Comparison of ENCODE assay signal across 9 mouse cellular contexts in the genomic region with DNA sequence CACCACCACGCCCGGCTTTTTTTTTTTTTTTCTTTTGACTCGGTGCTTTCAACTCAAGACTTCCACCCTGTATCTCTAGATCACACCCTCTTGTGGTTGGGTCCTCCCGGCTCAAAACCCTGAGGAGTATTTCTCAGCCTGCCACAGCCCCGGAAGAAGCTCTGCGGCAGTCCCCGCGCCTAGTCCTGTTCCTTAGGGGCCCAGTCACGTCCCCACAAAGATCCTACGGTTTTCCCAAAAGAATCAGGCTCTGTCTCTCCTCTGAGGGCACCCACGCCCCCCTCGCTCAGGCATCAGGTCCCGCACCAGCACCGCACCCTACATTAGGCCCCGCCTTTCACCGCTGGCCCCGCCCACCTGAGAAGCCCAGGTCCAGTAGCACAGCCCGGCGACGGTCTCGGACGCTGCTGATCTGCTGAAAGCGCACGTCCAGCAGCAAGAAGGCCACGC. TPM values are rescaled to one million over a fixed set of nuclear protein-coding genes. Genes with fewer than 3 reads are reported as not detected.
DNase-seq lines count a peak whose midpoint lies in the region; ATAC-seq and TF ChIP-seq lines count a peak whose summit lies in the region.
"Had no signal": no experiment of that assay in that cellular context is flagged by ENCODE, and none has a peak within 500 bp of the region (broad histone marks: within the 10 kb centered on the region; RNA-seq: fewer than 3 reads in every experiment).

No protein-coding gene starts in this region.

- peak overlapping the region; percentile 47 for H3K4me2 ChIP-seq in embryonic facial prominence, embryonic 12.5 days (replicated peaks)
- peak overlapping the region; percentile 45 for H3K4me2 ChIP-seq in limb, embryonic 14.5 days (replicated peaks; ENCODE audit: low read depth, low read length, severe bottlenecking)
- H3K4me2 ChIP-seq in midbrain, embryonic 14.5 days (ENCODE audit: low read length): peak overlapping the region; percentile 75

- no peaks in the 10 kb centered on the region for H3K9me3 ChIP-seq in embryonic facial prominence, embryonic 12.5 days
- no peaks in the 10 kb centered on the region for H3K9me3 ChIP-seq in limb, embryonic 14.5 days (ENCODE audit: control insufficient read depth, low read length)
- H3K9me3 ChIP-seq in midbrain, embryonic 14.5 days (ENCODE audit: control insufficient read depth, low read length): no peaks in the 10 kb centered on the region

- TF ChIP-seq POLR2A in limb, embryonic 14.5 days (IDR thresholded peaks at IDR 0.05; ENCODE audit: borderline replicate concordance, extremely low read depth, insufficient read depth, insufficient read length): no peak

- WGBS in embryonic facial prominence, embryonic 12.5 days: 2% methylated on average over 25 of the region's 25 CpGs
- 3% methylated on average over 25 of the region's 25 CpGs for WGBS in limb, embryonic 14.5 days
- 1% methylated on average over 25 of the region's 25 CpGs for WGBS in midbrain, embryonic 14.5 days

- H3K27me3 ChIP-seq in embryonic facial prominence, embryonic 12.5 days: peaks cover 49% of the 10 kb centered on the region
- H3K27me3 ChIP-seq in limb, embryonic 14.5 days (ENCODE audit: control insufficient read depth, insufficient read depth, low read length): peaks cover 38% of the 10 kb centered on the region
- H3K27me3 ChIP-seq in midbrain, embryonic 14.5 days (ENCODE audit: control insufficient read depth, insufficient read depth, low read length): peaks cover 24% of the 10 kb centered on the region; the same call in 1 of the 2 replicates

- peaks cover 10% of the 10 kb centered on the region; the same call in 1 of the 2 replicates for H3K4me1 ChIP-seq in embryonic facial prominence, embryonic 12.5 days
- peaks cover 8% of the 10 kb centered on the region for H3K4me1 ChIP-seq in limb, embryonic 14.5 days (ENCODE audit: control insufficient read depth, insufficient read depth, low read length)
- peaks cover 29% of the 10 kb centered on the region for H3K4me1 ChIP-seq in midbrain, embryonic 14.5 days (ENCODE audit: control insufficient read depth, insufficient read depth, low read length)

- peaks cover 7% of the 10 kb centered on the region; the same call in 1 of the 2 replicates for H3K36me3 ChIP-seq in embryonic facial prominence, embryonic 12.5 days
- H3K36me3 ChIP-seq in limb, embryonic 14.5 days (ENCODE audit: control insufficient read depth, insufficient read depth, low read length): peaks cover 5% of the 10 kb centered on the region
- H3K36me3 ChIP-seq in midbrain, embryonic 14.5 days (ENCODE audit: control insufficient read depth, insufficient read depth, low read length): peaks cover 2% of the 10 kb centered on the region

- H3K4me3 ChIP-seq in embryonic facial prominence, embryonic 12.5 days: peak overlapping the region; percentile 32
- peak overlapping the region; percentile 25 for H3K4me3 ChIP-seq in limb, embryonic 14.5 days (replicated peaks; ENCODE audit: low read length)
- peak overlapping the region; percentile 28 for H3K4me3 ChIP-seq in midbrain, embryonic 14.5 days (replicated peaks; ENCODE audit: low read depth, low read length)

- peak; percentile 52 for DNase-seq in urinary bladder, postnatal 25 days (ENCODE audit: low spot score)
- no peak for DNase-seq in urinary bladder, postnatal 4 days (ENCODE audit: low spot score in 2 of 2)
- DNase-seq in heart, postnatal 4 days: peak; percentile 45
- no peak for DNase-seq in limb, embryonic 14.5 days (ENCODE audit: low spot score)
- DNase-seq in midbrain, embryonic 14.5 days: peak; percentile 45
- peak; percentile 82 for DNase-seq in testis, postnatal 10 days (ENCODE audit: low spot score)
- no peak for DNase-seq in urinary bladder, adult 2 months (ENCODE audit: low spot score)

- H3K9ac ChIP-seq in embryonic facial prominence, embryonic 12.5 days: no peak overlapping the region
- H3K9ac ChIP-seq in limb, embryonic 14.5 days (ENCODE audit: low read depth, low read length, severe bottlenecking): peak overlapping the region; percentile 47
- H3K9ac ChIP-seq in midbrain, embryonic 14.5 days (replicated peaks; ENCODE audit: low read length): peak overlapping the region; percentile 31; the same call in 1 of the 2 replicates

- H3K27ac ChIP-seq in embryonic facial prominence, embryonic 12.5 days: no peak overlapping the region
- H3K27ac ChIP-seq in limb, embryonic 14.5 days (replicated peaks; ENCODE audit: low read depth, low read length): no peak overlapping the region
- H3K27ac ChIP-seq in midbrain, embryonic 14.5 days (replicated peaks; ENCODE audit: low read depth, low read length): no peak overlapping the region

- ATAC-seq in embryonic facial prominence, embryonic 12.5 days (ENCODE audit: insufficient number of reproducible peaks, insufficient read depth, low FRiP score, low TSS enrichment): no peak
- ATAC-seq in limb, embryonic 14.5 days (ENCODE audit: low FRiP score, low read depth): no peak
- no peak for ATAC-seq in midbrain, embryonic 14.5 days (ENCODE audit: low FRiP score, low TSS enrichment)

RNA-seq across cellular contexts. Expression of a gene that starts 2.6 kb away (rescaled TPM):
- 8.4 and 10.5 TPM in 2 replicates for polyA plus RNA-seq in embryonic facial prominence, embryonic 12.5 days (2016; fragmentation: Nextera tagmentation; extraction: Ambion mirVana)
- total RNA-seq in heart, postnatal 4 days (2021): under 1 TPM; 0.14 to 0.27 TPM
- polyA plus RNA-seq in limb, embryonic 14.5 days (2012; rRNA removed): 2.6 and 3.0 TPM in 2 replicates
- polyA plus RNA-seq in limb, embryonic 14.5 days (2014; fragmentation: Nextera tagmentation; extraction: Ambion mirVana): 3.1 and 4.9 TPM in 2 replicates
- polyA plus RNA-seq in midbrain, embryonic 14.5 days (2014; fragmentation: Nextera tagmentation; extraction: Ambion mirVana): 147 and 169 TPM in 2 replicates
- polyA plus RNA-seq in urinary bladder, adult 2 months (2012; rRNA removed): 0.58 and 0.62 TPM in 2 replicates
- total RNA-seq: gastrocnemius, postnatal 36 days had no signal

RNA-seq across cellular contexts. Expression of a gene that starts 8.8 kb away (rescaled TPM):
- 47.9 and 48.0 TPM in 2 replicates for polyA plus RNA-seq in embryonic facial prominence, embryonic 12.5 days (2016; fragmentation: Nextera tagmentation; extraction: Ambion mirVana)
- total RNA-seq in heart, postnatal 4 days (2021): 10 to 100 TPM; 23.3 to 25.6 TPM
- polyA plus RNA-seq in limb, embryonic 14.5 days (2012; rRNA removed): 27.3 and 34.2 TPM in 2 replicates
- polyA plus RNA-seq in limb, embryonic 14.5 days (2014; fragmentation: Nextera tagmentation; extraction: Ambion mirVana): 38.6 and 39.5 TPM in 2 replicates
- polyA plus RNA-seq in midbrain, embryonic 14.5 days (2014; fragmentation: Nextera tagmentation; extraction: Ambion mirVana): 35.9 and 38.3 TPM in 2 replicates
- polyA plus RNA-seq in urinary bladder, adult 2 months (2012; rRNA removed): 21.0 and 23.7 TPM in 2 replicates

RNA-seq across cellular contexts. Expression of a gene that starts 8.9 kb away (rescaled TPM):
- polyA plus RNA-seq in embryonic facial prominence, embryonic 12.5 days (2016; fragmentation: Nextera tagmentation; extraction: Ambion mirVana): 3.0 and 5.5 TPM in 2 replicates
- 1 to 10 TPM; 1.9 to 2.1 TPM for total RNA-seq in heart, postnatal 4 days (2021)
- 9.2 and 11.9 TPM in 2 replicates for polyA plus RNA-seq in limb, embryonic 14.5 days (2012; rRNA removed)
- polyA plus RNA-seq in limb, embryonic 14.5 days (2014; fragmentation: Nextera tagmentation; extraction: Ambion mirVana): 3.8 and 4.5 TPM in 2 replicates
- polyA plus RNA-seq in midbrain, embryonic 14.5 days (2014; fragmentation: Nextera tagmentation; extraction: Ambion mirVana): 1.8 and 1.9 TPM in 2 replicates
- 7.6 and 10.7 TPM in 2 replicates for polyA plus RNA-seq in urinary bladder, adult 2 months (2012; rRNA removed)

RNA-seq across cellular contexts. Expression of a gene that starts 17.7 kb away (rescaled TPM):
- 23.5 and 25.4 TPM in 2 replicates for polyA plus RNA-seq in embryonic facial prominence, embryonic 12.5 days (2016; fragmentation: Nextera tagmentation; extraction: Ambion mirVana)
- total RNA-seq in heart, postnatal 4 days (2021): 10 to 100 TPM; 26.0 to 26.6 TPM
- 91.4 and 112 TPM in 2 replicates for polyA plus RNA-seq in limb, embryonic 14.5 days (2012; rRNA removed)
- polyA plus RNA-seq in limb, embryonic 14.5 days (2014; fragmentation: Nextera tagmentation; extraction: Ambion mirVana): 29.9 and 31.8 TPM in 2 replicates
- polyA plus RNA-seq in midbrain, embryonic 14.5 days (2014; fragmentation: Nextera tagmentation; extraction: Ambion mirVana): 22.8 and 24.5 TPM in 2 replicates
- 42.9 and 54.2 TPM in 2 replicates for polyA plus RNA-seq in urinary bladder, adult 2 months (2012; rRNA removed)

RNA-seq across cellular contexts. Expression of a gene that starts 20.3 kb away (rescaled TPM):
- polyA plus RNA-seq in embryonic facial prominence, embryonic 12.5 days (2016; fragmentation: Nextera tagmentation; extraction: Ambion mirVana): 93.9 and 94.2 TPM in 2 replicates
- total RNA-seq in heart, postnatal 4 days (2021): 10 to 100 TPM; 25.2 to 29.2 TPM
- polyA plus RNA-seq in limb, embryonic 14.5 days (2012; rRNA removed): 62.1 and 72.1 TPM in 2 replicates
- polyA plus RNA-seq in limb, embryonic 14.5 days (2014; fragmentation: Nextera tagmentation; extraction: Ambion mirVana): 62.8 and 73.9 TPM in 2 replicates
- 68.0 and 73.0 TPM in 2 replicates for polyA plus RNA-seq in midbrain, embryonic 14.5 days (2014; fragmentation: Nextera tagmentation; extraction: Ambion mirVana)
- 31.4 and 34.8 TPM in 2 replicates for polyA plus RNA-seq in urinary bladder, adult 2 months (2012; rRNA removed)

Comparison
In these comparisons a context has a peak if more than half of its experiments do, and no peak if none do; other contexts are left out.
1. DNase-seq: peak in urinary bladder, postnatal 25 days (single experiment), heart, postnatal 4 days (single experiment), midbrain, embryonic 14.5 days (single experiment) and testis, postnatal 10 days (single experiment); none in urinary bladder, postnatal 4 days (0 of 2), limb, embryonic 14.5 days (single experiment) and urinary bladder, adult 2 months (single experiment).
2. RNA of a gene that starts 2.6 kb away (polyA plus RNA-seq): 147 to 169 TPM in midbrain, embryonic 14.5 days; 8.4 to 10.5 TPM in embryonic facial prominence, embryonic 12.5 days, 2.6 to 4.9 TPM in limb, embryonic 14.5 days and 0.58 to 0.62 TPM in urinary bladder, adult 2 months; every median in the first group is over 10 times any median in the second.
3. Peak in every context shown above with its lines, with median percentiles within 50 percentile points of each other: H3K4me2 ChIP-seq and H3K4me3 ChIP-seq.